Mouse (Mus musculus): ENCODE measurements around the gene Inca1.

GRCm38 (mm10) chr11:70699051-70699450, 904 bp downstream of the Inca1 start:
- TF ChIP-seq POLR2A (IDR thresholded peaks at IDR 0.05; ENCODE audit: low read depth, low read length) (no peak), CTCF (conservative IDR thresholded peaks at IDR 0.05; ENCODE audit: insufficient read depth, insufficient read length, low read depth, low read length) (no peak)
